Mouse (Mus musculus) liver, embryonic 15.5 days (tissue): ENCODE results near the gene Ifitm3. TPM values are rescaled to one million over a fixed set of nuclear protein-coding genes. Genes with fewer than 3 reads are reported as not detected.
A peak's percentile ranks its signal among the peaks of the same experiment; 100 is the strongest.
"Not testable (repeated sequence)": the region's sequence is repeated elsewhere in the genome, so short reads cannot be mapped to it uniquely, and the experiment has no call there.

Source experiments
- ATAC-seq: fragments of 200-750 bp; cut with Nextera tagmentation; 2 replicates; pipeline ENCODE4 v1.8.0; 2017; ENCODE audit warnings: moderate number of reproducible peaks, mild to moderate bottlenecking, moderate library complexity; ENCODE audit not compliant: insufficient read depth
- H3K27ac ChIP-seq: fragments of 300-500 bp; sonication (generic); replicated peaks from 2 replicates; pipeline ENCODE4 v1.5.1; 2015; ENCODE audit warnings: mild to moderate bottlenecking, inconsistent platforms
- H3K27me3 ChIP-seq: fragments of 300-500 bp; sonication (generic); 2 replicates; pipeline ENCODE4 v1.6.1; 2015; ENCODE audit warnings: mild to moderate bottlenecking, inconsistent platforms
- H3K36me3 ChIP-seq: fragments of 300-500 bp; sonication (generic); replicated peaks from 2 replicates; pipeline ENCODE4 v1.6.1; 2015; ENCODE audit warnings: moderate library complexity, mild to moderate bottlenecking, inconsistent platforms
- H3K4me1 ChIP-seq: fragments of 300-500 bp; sonication (generic); replicated peaks from 2 replicates; pipeline ENCODE4 v1.6.1; 2015; ENCODE audit warnings: inconsistent platforms
- H3K4me2 ChIP-seq: fragments of 300-500 bp; sonication (generic); 2 replicates; pipeline ENCODE4 v1.6.1; 2015; ENCODE audit warnings: moderate library complexity, mild to moderate bottlenecking, inconsistent platforms
- H3K4me3 ChIP-seq: fragments of 300-500 bp; sonication (generic); replicated peaks from 2 replicates; pipeline ENCODE4 v1.5.1; 2015; ENCODE audit warnings: mild to moderate bottlenecking, inconsistent platforms
- H3K9ac ChIP-seq: fragments of 300-500 bp; sonication (generic); 2 replicates; pipeline ENCODE4 v1.6.1; 2015; ENCODE audit warnings: moderate library complexity, mild to moderate bottlenecking, inconsistent platforms
- H3K9me3 ChIP-seq: fragments of 300-500 bp; sonication (generic); replicated peaks from 2 replicates; pipeline ENCODE4 v1.6.1; 2016; ENCODE audit warnings: inconsistent platforms
- WGBS: fragments of 180-500 bp; shearing (Covaris S2); methylation state at CpG from one replicate; pipeline ENCODE4 v1.1.7; 2015; ENCODE audit warnings: mixed read lengths; ENCODE audit not compliant: insufficient replicate concordance; 5-methylcytosine and 5-hydroxymethylcytosine counted together
- polyA plus RNA-seq: library from polyadenylated mRNA; unstranded; fragments of >200 nt; fragmentation: Nextera tagmentation; extraction: Ambion mirVana; gene quantifications from 2 replicates; pipeline ENCODE4 v1.2.1, GENCODE M21; 2015

The Ifitm3 gene
- polyA plus RNA-seq, 1 experiment from 2014 or later: 98.1 TPM

DNA sequence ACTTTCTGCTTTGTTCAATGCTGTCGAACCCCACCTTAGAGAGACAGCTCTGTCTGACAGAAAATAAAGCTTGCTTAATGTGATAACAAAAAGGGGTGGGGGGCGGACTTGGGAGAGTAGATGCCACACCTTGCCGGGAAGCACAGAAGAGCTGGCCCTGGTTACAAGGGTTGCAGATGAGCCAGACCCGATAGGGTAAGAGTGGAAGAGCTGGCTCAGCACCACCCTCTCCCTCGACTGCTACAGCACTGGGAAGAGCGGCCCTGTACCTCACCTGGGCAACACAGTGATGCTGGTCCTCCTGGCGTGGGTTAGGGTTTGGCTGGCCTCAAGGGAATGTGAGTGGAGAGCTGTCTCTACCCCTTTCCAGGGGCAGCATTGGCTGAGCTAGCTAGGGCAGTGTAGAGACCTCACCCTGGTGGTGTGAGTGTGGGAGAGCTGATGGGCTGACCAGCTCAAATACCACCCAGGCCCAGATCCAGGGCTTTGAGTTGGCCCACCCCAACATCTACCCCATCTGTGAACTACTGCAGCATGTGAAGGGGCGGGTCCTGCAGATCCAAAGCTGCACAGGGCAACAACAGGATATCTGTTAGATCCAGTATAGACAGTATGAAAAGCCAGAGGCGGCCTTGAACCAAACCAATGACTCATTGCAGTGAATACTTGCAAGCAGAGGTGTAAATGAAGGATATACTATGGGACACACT is 22.0 kb upstream of the Ifitm3 start:
- Histone ChIP-seq H3K9me3 (no peaks in the 10 kb centered on the region), H3K36me3 (no peaks in the 10 kb centered on the region), H3K27me3 (no peaks in the 10 kb centered on the region), H3K9ac (no peak overlapping the region), H3K4me1 (peaks cover 19% of the 10 kb centered on the region), H3K4me3 (no peak overlapping the region), H3K27ac (no peak overlapping the region), H3K4me2 (no peak overlapping the region)
- 38% methylated on average over 9 of the region's 9 CpGs for WGBS
- ATAC-seq: peak; percentile 44; the same call in 1 of the 2 replicates

- H3K4me1 ChIP-seq: peaks cover 31% of the 10 kb centered on the region
- WGBS: 54% methylated on average over 3 of the region's 3 CpGs
- H3K4me3 ChIP-seq: no peak overlapping the region
- H3K9me3 ChIP-seq: no peaks in the 10 kb centered on the region
- H3K9ac ChIP-seq: no peak overlapping the region
- H3K36me3 ChIP-seq: no peaks in the 10 kb centered on the region
- no peak for ATAC-seq
- H3K4me2 ChIP-seq: no peak overlapping the region
- no peak overlapping the region for H3K27ac ChIP-seq
- H3K27me3 ChIP-seq: no peaks in the 10 kb centered on the region
Observed at GRCm38 (mm10) chr7:141030390-141030789, 19.8 kb upstream of the Ifitm3 start.

- 87% methylated on average over 2 of the region's 2 CpGs for WGBS
- no peak within 1 kb of the TSS for H3K9ac ChIP-seq
- H3K27me3 ChIP-seq: no peaks in the 10 kb centered on the region
- H3K4me1 ChIP-seq: peaks cover 35% of the 10 kb centered on the region
- H3K4me3 ChIP-seq: no peak within 1 kb of the TSS
- H3K27ac ChIP-seq: no peak within 1 kb of the TSS
- H3K9me3 ChIP-seq: no peaks in the 10 kb centered on the region
- H3K4me2 ChIP-seq: no peak within 1 kb of the TSS
- H3K36me3 ChIP-seq: no peaks in the 10 kb centered on the region
- no peak for ATAC-seq
Observed at GRCm38 (mm10) chr7:141028831-141029230, 18.3 kb upstream of the Ifitm3 start, which contains the start of gene Gm17387. Gm17387 (plus strand) TSS chr7:141029131.

GRCm38 (mm10) chr7:141026740-141027098 is 16.1 kb upstream of the Ifitm3 start:
- 0 out of 2 replicates have a peak overlapping the region, but pooled peaks have one; percentile 29 for H3K27ac ChIP-seq

GRCm38 (mm10) chr7:141026097-141026739 is 15.6 kb upstream of the Ifitm3 start:
- Histone ChIP-seq H3K9me3 (no peaks in the 10 kb centered on the region), H3K9ac (no peak overlapping the region), H3K4me1 (peaks cover 31% of the 10 kb centered on the region), H3K27ac (0 out of 2 replicates have a peak overlapping the region, but pooled peaks have one; percentile 29), H3K4me3 (no peak overlapping the region), H3K4me2 (no peak overlapping the region), H3K36me3 (no peaks in the 10 kb centered on the region), H3K27me3 (no peaks in the 10 kb centered on the region)
- WGBS: 73% methylated on average over 6 of the region's 6 CpGs
- ATAC-seq: no peak

More at GRCm38 (mm10) chr7:141026740-141027098, 16.1 kb upstream of the Ifitm3 start:
- no peak overlapping the region for H3K4me2 ChIP-seq
- ATAC-seq: no peak
- H3K4me3 ChIP-seq: no peak overlapping the region
- no peaks in the 10 kb centered on the region for H3K9me3 ChIP-seq
- H3K4me1 ChIP-seq: peaks cover 27% of the 10 kb centered on the region
- H3K27me3 ChIP-seq: no peaks in the 10 kb centered on the region
- H3K9ac ChIP-seq: no peak overlapping the region
- 61% methylated on average over 5 of the region's 5 CpGs for WGBS
- H3K36me3 ChIP-seq: no peaks in the 10 kb centered on the region

- no peak overlapping the region for H3K4me2 ChIP-seq
- no peaks in the 10 kb centered on the region for H3K36me3 ChIP-seq
- peaks cover 31% of the 10 kb centered on the region for H3K4me1 ChIP-seq
- 56% methylated on average over 6 of the region's 6 CpGs for WGBS
- no peak overlapping the region for H3K27ac ChIP-seq
- H3K9me3 ChIP-seq: no peaks in the 10 kb centered on the region
- no peak for ATAC-seq
- no peaks in the 10 kb centered on the region for H3K27me3 ChIP-seq
- H3K4me3 ChIP-seq: no peak overlapping the region
- H3K9ac ChIP-seq: no peak overlapping the region
Observed at GRCm38 (mm10) chr7:141024865-141025838, 14.6 kb upstream of the Ifitm3 start.

DNA sequence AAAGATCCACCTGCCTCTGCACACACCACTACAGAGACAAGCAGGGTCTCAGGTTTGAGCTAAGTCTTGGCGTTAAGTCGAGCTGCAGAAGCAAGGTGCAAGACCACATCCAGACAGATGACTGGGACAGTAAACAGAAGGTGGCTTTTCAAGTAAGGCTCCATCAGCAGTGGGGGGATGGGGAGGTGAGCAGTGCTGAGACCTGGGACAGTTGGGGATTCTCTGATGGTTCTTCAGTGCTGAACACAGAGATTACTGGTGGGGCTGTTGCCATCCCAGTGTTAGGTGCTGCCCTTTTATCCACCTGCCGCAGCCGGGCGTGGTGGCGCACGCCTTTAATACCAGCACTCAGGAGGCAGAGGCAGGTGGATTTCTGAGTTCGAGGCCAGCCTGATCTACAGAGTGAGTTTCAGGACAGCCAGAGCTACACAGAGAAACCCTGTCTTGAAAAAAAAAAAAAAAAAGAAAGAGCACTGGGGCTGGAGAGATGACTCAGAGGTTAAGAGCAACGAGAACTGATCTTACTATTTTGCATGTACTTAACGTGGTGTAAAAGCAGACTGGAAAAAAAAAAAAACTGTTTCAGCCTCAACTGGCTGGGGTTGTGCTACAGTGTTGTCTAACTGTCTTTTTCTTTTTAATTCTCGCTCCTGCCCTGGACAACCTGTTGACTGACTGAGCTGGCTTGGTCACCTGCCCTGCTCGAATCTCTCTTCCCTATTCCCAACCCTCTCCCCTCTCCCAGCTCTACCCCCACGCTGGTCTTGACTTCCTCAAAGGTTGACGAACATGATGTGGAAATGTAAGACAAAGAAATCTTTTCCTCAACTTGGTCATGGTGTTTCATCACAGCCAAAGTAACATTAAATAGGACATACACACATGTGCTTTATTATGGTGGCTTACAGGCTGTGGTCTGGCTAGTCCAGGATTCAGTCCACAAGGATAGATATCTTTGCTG is 11.2 kb upstream of the Ifitm3 start:
- H3K9me3 ChIP-seq: no peaks in the 10 kb centered on the region
- peaks cover 22% of the 10 kb centered on the region for H3K4me1 ChIP-seq
- no peak overlapping the region for H3K27ac ChIP-seq
- H3K4me2 ChIP-seq: no peak overlapping the region
- H3K9ac ChIP-seq: no peak overlapping the region
- H3K27me3 ChIP-seq: no peaks in the 10 kb centered on the region
- no peak overlapping the region for H3K4me3 ChIP-seq
- ATAC-seq: no peak
- WGBS: 58% methylated on average over 14 of the region's 14 CpGs
- H3K36me3 ChIP-seq: no peaks in the 10 kb centered on the region

DNA sequence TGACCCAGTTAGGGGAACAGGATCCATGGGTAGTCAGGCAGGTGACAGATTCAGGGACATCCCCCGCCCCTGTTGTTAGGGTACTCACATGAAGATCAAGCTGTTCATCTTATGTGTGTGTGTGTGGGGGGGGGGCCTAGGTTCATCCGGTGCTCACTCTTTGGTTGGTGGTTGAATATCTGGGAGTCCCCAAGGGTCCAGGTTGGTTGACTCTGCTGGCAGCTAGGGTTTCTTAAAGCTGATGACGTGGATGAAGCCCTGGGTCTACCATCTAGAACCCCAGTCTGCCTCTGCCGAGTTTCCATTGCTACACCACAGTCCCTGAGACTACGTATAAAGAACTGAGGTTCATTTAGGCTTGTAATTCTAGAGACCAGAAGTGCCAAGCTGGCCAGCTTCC is 8.5 kb upstream of the Ifitm3 start:
- H3K36me3 ChIP-seq: no peaks in the 10 kb centered on the region
- H3K27me3 ChIP-seq: no peaks in the 10 kb centered on the region
- 74% methylated on average over 5 of the region's 5 CpGs for WGBS
- no peak for ATAC-seq
- peaks cover 16% of the 10 kb centered on the region for H3K4me1 ChIP-seq
- no peaks in the 10 kb centered on the region for H3K9me3 ChIP-seq
- H3K4me3 ChIP-seq: no peak overlapping the region
- no peak overlapping the region for H3K4me2 ChIP-seq
- no peak overlapping the region for H3K27ac ChIP-seq
- H3K9ac ChIP-seq: no peak overlapping the region

DNA sequence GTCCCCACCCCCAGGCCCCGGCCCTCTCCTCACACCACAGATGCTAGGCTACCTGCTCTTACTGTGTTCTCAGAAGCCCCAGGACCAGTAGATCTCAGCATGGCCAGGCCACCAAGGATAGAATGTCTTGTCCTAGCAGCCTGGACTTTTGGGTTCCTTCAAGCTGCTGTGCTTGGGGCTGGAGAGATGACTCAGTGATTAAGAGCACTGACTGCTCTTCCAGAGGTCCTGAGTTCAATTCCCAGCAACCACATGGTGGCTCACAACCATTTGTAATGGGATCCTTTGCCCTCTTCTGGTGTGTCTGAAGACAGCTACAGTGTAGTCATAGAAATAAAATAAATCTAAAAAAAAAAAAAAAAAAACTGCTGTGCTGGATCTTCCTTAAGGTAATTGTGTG is 7.3 kb upstream of the Ifitm3 start, which contains the start of gene Ifitm6:
Gene Ifitm6, minus strand, starts transcription at position 101 of the 400 bp plus-strand sequence.
- H3K9ac ChIP-seq, H3K36me3 ChIP-seq, ATAC-seq, H3K9me3 ChIP-seq, H3K4me3 ChIP-seq, H3K4me2 ChIP-seq, H3K27me3 ChIP-seq: not testable (repeated sequence)
- 50% methylated on average over 1 of the region's 1 CpGs for WGBS
- Histone ChIP-seq H3K4me1 (peaks cover 19% of the 10 kb centered on the region), H3K27ac (peak within 1 kb of the TSS; percentile 55; the same call in 1 of the 2 replicates)
